Mouse (Mus musculus) MEL (cell line): Measurements from ENCODE around the gene Alkbh5.

Experiments used
- CHD2 ChIP-seq: IDR thresholded peaks from 2 replicates; pipeline ENCODE4 v1.6.1; 2011; ENCODE audit warnings: low read length, improper control_type of control experiment
- CTCF ChIP-seq, 3 experiments: IDR thresholded peaks in 2 of 3; conservative IDR thresholded peaks in 1 of 3; 2 replicates each; pipeline ENCODE4 v1.5.1; 2011 to 2012; ENCODE audit warnings: low read length in 3 of 3, low read depth in 2 of 3, mild to moderate bottlenecking in 2 of 3, improper control_type of control experiment in 1 of 3, inconsistent platforms in 1 of 3, mixed read lengths in 1 of 3, moderate library complexity in 1 of 3; ENCODE audit not compliant: control insufficient read depth in 1 of 3, insufficient read depth in 1 of 3, poor library complexity in 1 of 3, severe bottlenecking in 1 of 3
- ETS1 ChIP-seq: IDR thresholded peaks from 2 replicates; pipeline ENCODE4 v1.6.1; 2012; ENCODE audit warnings: low read depth, mild to moderate bottlenecking, inconsistent platforms, low read length, improper control_type of control experiment, moderate library complexity
- JUND ChIP-seq: IDR thresholded peaks from 2 replicates; pipeline ENCODE4 v1.6.1; 2011; ENCODE audit warnings: low read depth, mild to moderate bottlenecking, improper control_type of control experiment, low read length
- MAX ChIP-seq: IDR thresholded peaks from 2 replicates; pipeline ENCODE4 v1.6.1; 2011; ENCODE audit warnings: low read length, improper control_type of control experiment
- NRF1 ChIP-seq: IDR thresholded peaks from 2 replicates; pipeline ENCODE4 v1.6.1; 2014; ENCODE audit warnings: low read depth, mild to moderate bottlenecking, inconsistent platforms, low read length, improper control_type of control experiment, moderate library complexity; ENCODE audit not compliant: poor library complexity, insufficient read depth, severe bottlenecking
- POLR2A ChIP-seq, 2 experiments: IDR thresholded peaks; 2 replicates each; pipeline ENCODE4 v1.6.1; 2011 to 2012; ENCODE audit warnings: low read length in 2 of 2, mild to moderate bottlenecking in 2 of 2, control low read depth in 1 of 2, improper control_type of control experiment in 1 of 2, low read depth in 1 of 2, moderate library complexity in 1 of 2; ENCODE audit not compliant: control insufficient read depth in 1 of 2, insufficient read depth in 1 of 2, poor library complexity in 1 of 2
- POLR2AphosphoS2 ChIP-seq: IDR thresholded peaks from 2 replicates; pipeline ENCODE4 v1.6.1; 2011; ENCODE audit warnings: low read length, improper control_type of control experiment
- POLR2AphosphoS5 ChIP-seq: IDR thresholded peaks from 2 replicates; pipeline ENCODE4 v1.6.1; 2012; ENCODE audit warnings: low read depth, borderline replicate concordance, mild to moderate bottlenecking, inconsistent platforms, low read length, moderate library complexity, mixed read lengths
- UBTF ChIP-seq: IDR thresholded peaks from 2 replicates; pipeline ENCODE4 v1.6.1; 2012; ENCODE audit warnings: low read depth, mild to moderate bottlenecking, inconsistent platforms, low read length, improper control_type of control experiment, moderate library complexity, borderline replicate concordance; ENCODE audit not compliant: insufficient read depth
- USF1 ChIP-seq: IDR thresholded peaks from 2 replicates; pipeline ENCODE4 v1.6.1; 2014; ENCODE audit warnings: low read depth, mild to moderate bottlenecking, inconsistent platforms, low read length, improper control_type of control experiment, moderate library complexity
- USF2 ChIP-seq, 2 experiments: IDR thresholded peaks; 2 replicates each; pipeline ENCODE4 v1.6.1; 2011 to 2012; ENCODE audit warnings: improper control_type of control experiment in 2 of 2, low read length in 2 of 2, borderline replicate concordance in 1 of 2, inconsistent platforms in 1 of 2, low read depth in 1 of 2, mild to moderate bottlenecking in 1 of 2; ENCODE audit not compliant: insufficient read depth in 1 of 2

DNA sequence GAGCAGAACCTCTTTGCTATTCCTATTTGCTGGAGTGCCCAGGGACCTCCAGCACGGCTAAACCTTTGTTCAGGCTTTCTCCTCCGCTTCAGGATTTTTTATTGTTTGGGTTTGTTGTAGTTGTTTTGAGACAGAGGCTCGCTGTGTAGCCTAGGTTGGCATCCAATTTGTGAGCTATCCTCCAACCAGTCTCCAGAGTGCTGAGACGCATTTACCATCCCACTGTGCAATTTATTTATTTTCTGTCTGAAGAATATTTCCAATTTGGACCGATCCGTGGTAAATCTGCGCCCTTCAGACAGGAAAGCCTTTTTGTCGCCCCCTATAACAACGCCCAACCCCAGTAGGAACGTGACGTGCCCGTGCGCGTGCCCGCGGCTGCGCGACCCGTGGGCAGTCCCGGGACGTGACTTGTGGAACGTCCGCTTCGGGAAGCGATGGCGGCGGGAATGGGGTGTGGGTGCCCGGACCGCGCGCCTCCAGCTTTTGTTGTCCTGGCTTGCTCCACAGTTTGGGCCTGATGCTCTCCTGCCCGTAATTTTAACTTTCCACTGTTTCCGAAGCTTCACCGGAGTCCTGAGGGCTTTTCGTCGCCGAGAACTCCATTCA is 782 bp downstream of the Alkbh5 start:
- TF ChIP-seq POLR2AphosphoS5 (no peak), NRF1 (peak; percentile 66), CTCF (IDR thresholded peaks at IDR 0.05 in 2 of 3, conservative IDR thresholded peaks at IDR 0.05 in 1 of 3; ENCODE audit: control insufficient read depth in 1 of 3, insufficient read depth in 1 of 3, low read depth in 2 of 3, low read length in 3 of 3, poor library complexity in 1 of 3, severe bottlenecking in 1 of 3) (peak in 2 of 3 experiments; percentile 1 to 19; a peak in 3 of 6 replicates), POLR2AphosphoS2 (no peak; the same call in 1 of the 2 replicates), USF1 (0 out of 2 replicates have a peak, but pooled peaks have one; percentile 30), CHD2 (no peak), USF2 (IDR thresholded peaks at IDR 0.05; ENCODE audit: borderline replicate concordance in 1 of 2, insufficient read depth in 1 of 2, low read depth in 1 of 2, low read length in 2 of 2) (no peak), POLR2A (IDR thresholded peaks at IDR 0.05; ENCODE audit: control insufficient read depth in 1 of 2, insufficient read depth in 1 of 2, low read depth in 1 of 2, low read length in 2 of 2, poor library complexity in 1 of 2) (peak; percentile 43 to 75), ETS1 (peak; percentile 28; the same call in 1 of the 2 replicates), JUND (no peak), UBTF (no peak), MAX (peak; percentile 97)
